Mouse (Mus musculus) layer of hippocampus, adult 8-10 months (tissue): ENCODE measurements around the gene Psd. TPM values are rescaled to one million over a fixed set of nuclear protein-coding genes. Genes with fewer than 3 reads are reported as not detected.

ENCODE experiments used
- DNase-seq, 2 experiments: peaks; one replicate each; pipeline ENCODE4 v3.0.0; 2022; ENCODE audit warnings: low spot score in 2 of 2
- total RNA-seq, 4 experiments: library from RNA; stranded (reverse); gene quantifications; 2 replicates each; pipeline ENCODE4 v1.2.4; 2022

The Psd gene
- 100 to 1,000 TPM; 602 to 631 (median 613) TPM for total RNA-seq

GRCm38 (mm10) chr19:46326756-46327305 lies at the start of gene Psd:
Psd (minus strand) TSS chr19:46327156.
- peak in 1 of 2 experiments; percentile 70 for DNase-seq

- DNase-seq: no peak
Observed at GRCm38 (mm10) chr19:46375891-46376290, 48.9 kb upstream of the Psd start.

- peak; percentile 51 to 71 for DNase-seq
Observed at GRCm38 (mm10) chr19:46375489-46375888, 48.5 kb upstream of the Psd start.

GRCm38 (mm10) chr19:46374477-46375088 lies 47.6 kb upstream of the Psd start:
- no peak for DNase-seq

GRCm38 (mm10) chr19:46369204-46369603 lies 42.2 kb upstream of the Psd start:
- DNase-seq: no peak

GRCm38 (mm10) chr19:46367798-46368590 lies 41.0 kb upstream of the Psd start:
- no peak for DNase-seq

- no peak for DNase-seq
Observed at GRCm38 (mm10) chr19:46363294-46364009, 36.5 kb upstream of the Psd start.

- DNase-seq: no peak
Observed at GRCm38 (mm10) chr19:46362104-46362503, 35.1 kb upstream of the Psd start.

GRCm38 (mm10) chr19:46358381-46358780 lies 31.4 kb upstream of the Psd start:
- DNase-seq: no peak

- DNase-seq: no peak
Observed at GRCm38 (mm10) chr19:46357344-46358280, 30.7 kb upstream of the Psd start.

GRCm38 (mm10) chr19:46356701-46357138 lies 29.8 kb upstream of the Psd start:
- DNase-seq: peak; percentile 85 to 87

- no peak for DNase-seq
Observed at GRCm38 (mm10) chr19:46350168-46350932, 23.4 kb upstream of the Psd start, which contains the start of gene 2310034G01Rik. 2310034G01Rik (minus strand) TSS chr19:46350302.

- DNase-seq: no peak
Observed at GRCm38 (mm10) chr19:46349550-46349949, 22.6 kb upstream of the Psd start.

- DNase-seq: peak; percentile 86 to 88
Observed at GRCm38 (mm10) chr19:46348761-46349458, 22.0 kb upstream of the Psd start.

GRCm38 (mm10) chr19:46347936-46348668 lies 21.1 kb upstream of the Psd start:
- DNase-seq: no peak

- no peak for DNase-seq
Observed at GRCm38 (mm10) chr19:46347146-46347545, 20.2 kb upstream of the Psd start.

- DNase-seq: no peak
Observed at GRCm38 (mm10) chr19:46344710-46345419, 17.9 kb upstream of the Psd start.
